Mouse (Mus musculus) midbrain, embryonic 16.5 days (tissue): ENCODE measurements around the gene Gtpbp8. TPM values are rescaled to one million over a fixed set of nuclear protein-coding genes. Genes with fewer than 3 reads are reported as not detected.

Experiments
- ATAC-seq: fragments of 200-750 bp; cut with Nextera tagmentation; 2 replicates; pipeline ENCODE4 v1.8.0; 2017; ENCODE audit warnings: moderate TSS enrichment
- H3K27ac ChIP-seq: fragments of 300-500 bp; sonication (generic); 2 replicates; pipeline ENCODE4 v1.5.1; 2014; ENCODE audit warnings: mild to moderate bottlenecking, low read length, mixed read lengths
- H3K27me3 ChIP-seq: fragments of 300-500 bp; sonication (generic); 2 replicates; pipeline ENCODE4 v1.6.1; 2014; ENCODE audit warnings: low read depth, low read length, mixed read lengths; ENCODE audit not compliant: control insufficient read depth, insufficient read depth
- H3K36me3 ChIP-seq: fragments of 300-500 bp; sonication (generic); 2 replicates; pipeline ENCODE4 v1.6.1; 2014; ENCODE audit warnings: mild to moderate bottlenecking, low read length, moderate library complexity, mixed read lengths; ENCODE audit not compliant: control insufficient read depth, insufficient read depth
- H3K4me1 ChIP-seq: fragments of 300-500 bp; sonication (generic); 2 replicates; pipeline ENCODE4 v1.6.1; 2014; ENCODE audit warnings: mild to moderate bottlenecking, low read length, mixed read lengths; ENCODE audit not compliant: control insufficient read depth, insufficient read depth
- H3K4me2 ChIP-seq: fragments of 300-500 bp; sonication (generic); 2 replicates; pipeline ENCODE4 v1.6.1; 2014; ENCODE audit warnings: mild to moderate bottlenecking, low read length, mixed read lengths
- H3K4me3 ChIP-seq: fragments of 300-500 bp; sonication (generic); 2 replicates; pipeline ENCODE4 v1.5.1; 2014; ENCODE audit warnings: low read depth, mild to moderate bottlenecking, low read length, moderate library complexity, mixed read lengths
- H3K9ac ChIP-seq: fragments of 300-500 bp; sonication (generic); 2 replicates; pipeline ENCODE4 v1.6.1; 2014; ENCODE audit warnings: low read depth, low read length, mixed read lengths
- H3K9me3 ChIP-seq: fragments of 300-500 bp; sonication (generic); replicated peaks from 2 replicates; pipeline ENCODE4 v1.6.1; 2014; ENCODE audit warnings: mild to moderate bottlenecking, low read length, mixed read lengths; ENCODE audit not compliant: control insufficient read depth, poor library complexity, severe bottlenecking
- WGBS: fragments of 180-500 bp; shearing (Covaris S2); extraction: QIAGEN DNeasy Blood & Tissue Kit; methylation state at CpG from one replicate; pipeline ENCODE4 v1.1.7; 2014; 5-methylcytosine and 5-hydroxymethylcytosine counted together
- polyA plus RNA-seq: library from polyadenylated mRNA; unstranded; fragments of >200 nt; fragmentation: Nextera tagmentation; extraction: Ambion mirVana; gene quantifications from 2 replicates; pipeline ENCODE4 v1.2.1, GENCODE M21; 2015

Gtpbp8 gene
- polyA plus RNA-seq, 1 experiment from 2014 or later: 40.5 TPM

- ATAC-seq: peak; percentile 58
- Histone ChIP-seq H3K4me2 (peak overlapping the region; percentile 52), H3K4me1 (peaks cover 22% of the 10 kb centered on the region), H3K9me3 (no peaks in the 10 kb centered on the region), H3K4me3 (peak overlapping the region; percentile 14), H3K27ac (peak overlapping the region; percentile 54), H3K9ac (peak overlapping the region; percentile 53), H3K27me3 (no peaks in the 10 kb centered on the region), H3K36me3 (no peaks in the 10 kb centered on the region)
- 1% methylated on average over 18 of the region's 18 CpGs for WGBS
Observed at GRCm38 (mm10) chr16:44687719-44688420, 58.3 kb downstream of the Gtpbp8 start.

- Histone ChIP-seq H3K36me3 (no peaks in the 10 kb centered on the region), H3K4me3 (peak overlapping the region; percentile 14), H3K4me2 (peak overlapping the region; percentile 52), H3K9ac (peak overlapping the region; percentile 53), H3K27me3 (no peaks in the 10 kb centered on the region), H3K4me1 (peaks cover 22% of the 10 kb centered on the region), H3K27ac (peak overlapping the region; percentile 54), H3K9me3 (peaks cover 2% of the 10 kb centered on the region; the same call in 1 of the 2 replicates)
- peak; percentile 87 for ATAC-seq
- 18% methylated on average over 20 of the region's 20 CpGs for WGBS
Observed at GRCm38 (mm10) chr16:44686991-44687718, 59.0 kb downstream of the Gtpbp8 start.

Other genes with a start within 250 kb of the Gtpbp8 start
- gene Boc, start 187.5 kb downstream of the Gtpbp8 start, polyA plus RNA-seq: 7.3 and 10.5 TPM in 2 replicates
- 3.2 and 4.5 TPM in 2 replicates for gene Nepro, start 22.1 kb downstream of the Gtpbp8 start, polyA plus RNA-seq
- 0.46 and 0.48 TPM in 2 replicates for gene Cd200r1, start 19.4 kb upstream of the Gtpbp8 start, polyA plus RNA-seq
- not detected in 2 replicates for gene Cd200r4, start 65.4 kb upstream of the Gtpbp8 start, polyA plus RNA-seq
- not detected in 2 replicates for gene Cd200r2, start 120.7 kb upstream of the Gtpbp8 start, polyA plus RNA-seq
- gene Cd200r3, start 197.3 kb upstream of the Gtpbp8 start, polyA plus RNA-seq: not detected in 2 replicates